Mouse (Mus musculus) stomach, embryonic 15.5 days (tissue): ENCODE results near the gene Gigyf2. TPM values are rescaled to one million over a fixed set of nuclear protein-coding genes. Genes with fewer than 3 reads are reported as not detected.

Experiments used
- polyA plus RNA-seq: library from polyadenylated mRNA; unstranded; fragments of >200 nt; fragmentation: Nextera tagmentation; extraction: Ambion mirVana; gene quantifications from 2 replicates; pipeline ENCODE4 v1.2.1, GENCODE M21; 2015

Gigyf2 gene
- polyA plus RNA-seq, 1 experiment from 2014 or later = 49.4 TPM

Other genes starting within 250 kb of the Gigyf2 start
- not detected in 2 replicates for gene Alppl2, start 237.1 kb upstream of the Gigyf2 start, polyA plus RNA-seq
- 26.6 and 33.3 TPM in 2 replicates for gene Alpi, start 225.4 kb upstream of the Gigyf2 start, polyA plus RNA-seq
- not detected in 2 replicates for gene Akp3, start 202.0 kb upstream of the Gigyf2 start, polyA plus RNA-seq
- 6.3 and 8.7 TPM in 2 replicates for gene Ecel1, start 170.5 kb upstream of the Gigyf2 start, polyA plus RNA-seq
- 0.08 TPM in 1 of 2 replicates, not detected in the other for gene Prss56, start 143.7 kb upstream of the Gigyf2 start, polyA plus RNA-seq
- 0.10 and 0.31 TPM in 2 replicates for gene Chrnd, start 136.4 kb upstream of the Gigyf2 start, polyA plus RNA-seq
- 0.14 and 0.86 TPM in 2 replicates for gene Chrng, start 122.3 kb upstream of the Gigyf2 start, polyA plus RNA-seq
- 149 and 156 TPM in 2 replicates for gene Eif4e2, start 113.1 kb upstream of the Gigyf2 start, polyA plus RNA-seq
- 0.18 and 0.48 TPM in 2 replicates for gene Efhd1, start 62.6 kb upstream of the Gigyf2 start, polyA plus RNA-seq
- gene Kcnj13, start 67.7 kb downstream of the Gigyf2 start, polyA plus RNA-seq = 2.8 and 3.3 TPM in 2 replicates
- gene Snorc, start 143.3 kb downstream of the Gigyf2 start, polyA plus RNA-seq = 0.28 TPM in 1 of 2 replicates, not detected in the other
- gene Neu2, start 182.9 kb downstream of the Gigyf2 start, polyA plus RNA-seq = 2.7 and 4.2 TPM in 2 replicates
- gene Ngef, start 246.9 kb downstream of the Gigyf2 start, polyA plus RNA-seq = 12.2 and 14.6 TPM in 2 replicates